Comparison of ENCODE assay signal across 8 mouse cellular contexts in the genomic region with DNA sequence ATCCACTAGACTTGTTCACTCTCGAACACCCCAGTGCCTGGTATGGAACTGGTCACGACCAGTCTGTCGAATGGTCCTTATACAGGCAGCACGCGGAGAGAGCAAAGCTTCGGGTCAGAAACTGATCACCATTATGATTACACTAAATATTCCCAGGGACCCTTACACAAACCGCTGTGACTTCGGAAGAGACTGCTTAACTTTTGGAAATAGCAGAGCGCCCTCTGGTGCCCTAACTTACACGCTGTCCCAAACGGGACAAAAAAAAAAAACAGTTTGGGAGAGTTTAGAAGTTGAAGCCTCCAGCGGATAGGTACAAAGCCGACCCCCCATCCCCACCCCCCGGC. TPM values are rescaled to one million over a fixed set of nuclear protein-coding genes. Genes with fewer than 3 reads are reported as not detected.
DNase-seq lines count a peak whose midpoint lies in the region; ATAC-seq and TF ChIP-seq lines count a peak whose summit lies in the region.

No protein-coding gene starts in this region.

- ATAC-seq in intestine, embryonic 16.5 days, result 0 out of 2 replicates have a peak, but pooled peaks have one; percentile 16
- ATAC-seq in liver, embryonic 11.5 days (replicated peaks; ENCODE audit: low FRiP score), result 0 out of 2 replicates have a peak, but pooled peaks have one; percentile 6

- no peaks in the 10 kb centered on the region for H3K27me3 ChIP-seq in testis, adult 2 months (ENCODE audit: control insufficient read depth, insufficient read depth, low read length)
- H3K27me3 ChIP-seq in intestine, embryonic 16.5 days (replicated peaks; ENCODE audit: control insufficient read depth, insufficient read depth, low read length), result peaks cover 8% of the 10 kb centered on the region
- H3K27me3 ChIP-seq in liver, embryonic 11.5 days (replicated peaks; ENCODE audit: control insufficient read depth, insufficient read depth, low read length), result peaks cover 17% of the 10 kb centered on the region

- peak overlapping the region; percentile 36 for H3K4me2 ChIP-seq in intestine, embryonic 16.5 days (ENCODE audit: low read depth, low read length)
- H3K4me2 ChIP-seq in liver, embryonic 11.5 days, result peak overlapping the region; percentile 60

- H3K9ac ChIP-seq in intestine, embryonic 16.5 days (ENCODE audit: low read depth, low read length), result 0 out of 2 replicates have a peak overlapping the region, but pooled peaks have one; percentile 17
- H3K9ac ChIP-seq in liver, embryonic 11.5 days (ENCODE audit: low read depth, low read length), result peak overlapping the region; percentile 20; the same call in 1 of the 2 replicates

- no peaks in the 10 kb centered on the region for H3K36me3 ChIP-seq in testis, adult 2 months (ENCODE audit: control insufficient read depth, insufficient read depth, low read length)
- H3K36me3 ChIP-seq in intestine, embryonic 16.5 days (ENCODE audit: control insufficient read depth, insufficient read depth, low read length), result 0 out of 2 replicates have a peak, but pooled peaks cover 2% of the 10 kb centered on the region
- H3K36me3 ChIP-seq in liver, embryonic 11.5 days (ENCODE audit: control insufficient read depth, insufficient read depth, low read length), result no peaks in the 10 kb centered on the region

- TF ChIP-seq CTCF in testis, adult 2 months (IDR thresholded peaks at IDR 0.05; ENCODE audit: control insufficient read depth, insufficient read depth, insufficient replicate concordance, low read depth, low read length), result no peak

- 6% methylated on average over 14 of the region's 14 CpGs for WGBS in intestine, embryonic 16.5 days
- WGBS in liver, embryonic 11.5 days, result 6% methylated on average over 14 of the region's 14 CpGs

- peaks cover 12% of the 10 kb centered on the region for H3K4me1 ChIP-seq in testis, adult 2 months (ENCODE audit: control insufficient read depth, insufficient read depth, low read length)
- peaks cover 36% of the 10 kb centered on the region for H3K4me1 ChIP-seq in intestine, embryonic 16.5 days (ENCODE audit: control insufficient read depth, insufficient read depth, low read length)
- peaks cover 37% of the 10 kb centered on the region for H3K4me1 ChIP-seq in liver, embryonic 11.5 days (replicated peaks; ENCODE audit: control insufficient read depth, insufficient read depth, low read length)

- no peak for DNase-seq in testis, postnatal 14 days (ENCODE audit: low spot score)
- DNase-seq in cerebellum, adult 9-11 months, result peak; percentile 43
- DNase-seq in gastrocnemius, postnatal 10 days, result peak; percentile 68
- no peak for DNase-seq in liver, embryonic 11.5 days (ENCODE audit: low spot score)
- DNase-seq in naive thymus-derived CD4-positive, alpha-beta T cell, adult 2 months (ENCODE audit: low read depth), result peak; percentile 85
- peak; percentile 74 for DNase-seq in thymus, postnatal 25 days

- H3K9me3 ChIP-seq in intestine, embryonic 16.5 days (ENCODE audit: control insufficient read depth, low read length), result no peaks in the 10 kb centered on the region
- H3K9me3 ChIP-seq in liver, embryonic 11.5 days (ENCODE audit: control insufficient read depth, low read length), result no peaks in the 10 kb centered on the region

- no peak overlapping the region for H3K27ac ChIP-seq in testis, adult 2 months (ENCODE audit: control insufficient read depth, insufficient read depth, low read depth, low read length)
- no peak overlapping the region; the same call in 1 of the 2 replicates for H3K27ac ChIP-seq in intestine, embryonic 16.5 days (ENCODE audit: low read length)
- H3K27ac ChIP-seq in liver, embryonic 11.5 days (ENCODE audit: low read depth, low read length), result no peak overlapping the region

- peak overlapping the region; percentile 46 for H3K4me3 ChIP-seq in testis, adult 2 months (ENCODE audit: control insufficient read depth, low read depth, low read length)
- peak overlapping the region; percentile 16; the same call in 1 of the 2 replicates for H3K4me3 ChIP-seq in intestine, embryonic 16.5 days (ENCODE audit: low read length)
- peak overlapping the region; percentile 34; the same call in 1 of the 2 replicates for H3K4me3 ChIP-seq in liver, embryonic 11.5 days (ENCODE audit: low read depth, low read length)

- no peak for TF ChIP-seq POLR2A in testis, adult 2 months (IDR thresholded peaks at IDR 0.05; ENCODE audit: control insufficient read depth, low read depth, low read length)

RNA-seq across cellular contexts. Expression of a gene that starts 11.2 kb away (rescaled TPM):
- 5.1 and 6.1 TPM in 2 replicates for polyA plus RNA-seq in testis, adult 2 months (2012; rRNA removed)
- total RNA-seq in gastrocnemius, postnatal 10 days (2021), result 100 to 1,000 TPM; 279 to 309 TPM
- 214 and 221 TPM in 2 replicates for polyA plus RNA-seq in intestine, embryonic 16.5 days (2015; fragmentation: Nextera tagmentation; extraction: Ambion mirVana)
- 22.6 and 23.3 TPM in 2 replicates for polyA plus RNA-seq in liver, embryonic 11.5 days (2014; fragmentation: Nextera tagmentation; extraction: Ambion mirVana)

RNA-seq across cellular contexts. Expression of a gene that starts 20.1 kb away (rescaled TPM):
- polyA plus RNA-seq in testis, adult 2 months (2012; rRNA removed), result 25.0 and 30.2 TPM in 2 replicates
- 10 to 100 TPM; 49.1 to 56.7 TPM for total RNA-seq in gastrocnemius, postnatal 10 days (2021)
- 48.9 and 53.2 TPM in 2 replicates for polyA plus RNA-seq in intestine, embryonic 16.5 days (2015; fragmentation: Nextera tagmentation; extraction: Ambion mirVana)
- 52.9 and 57.3 TPM in 2 replicates for polyA plus RNA-seq in liver, embryonic 11.5 days (2014; fragmentation: Nextera tagmentation; extraction: Ambion mirVana)

RNA-seq across cellular contexts. Expression of a gene that starts 49.8 kb away (rescaled TPM):
- polyA plus RNA-seq in testis, adult 2 months (2012; rRNA removed), result 18.1 and 23.7 TPM in 2 replicates
- 10 to 100 TPM; 52.9 to 59.9 TPM for total RNA-seq in gastrocnemius, postnatal 10 days (2021)
- polyA plus RNA-seq in intestine, embryonic 16.5 days (2015; fragmentation: Nextera tagmentation; extraction: Ambion mirVana), result 38.8 and 43.3 TPM in 2 replicates
- 55.4 and 60.0 TPM in 2 replicates for polyA plus RNA-seq in liver, embryonic 11.5 days (2014; fragmentation: Nextera tagmentation; extraction: Ambion mirVana)

Comparison
In these comparisons a context has a peak if more than half of its experiments do, and no peak if none do; other contexts are left out.
1. DNase-seq: peak in cerebellum, adult 9-11 months (single experiment), gastrocnemius, postnatal 10 days (single experiment), naive thymus-derived CD4-positive, alpha-beta T cell, adult 2 months (single experiment) and thymus, postnatal 25 days (single experiment); none in testis, postnatal 14 days (single experiment) and liver, embryonic 11.5 days (single experiment).
2. Peak in every context shown above with its lines, with median percentiles within 50 percentile points of each other: H3K4me3 ChIP-seq.